9 mouse cellular contexts compared by ENCODE assay signal in the genomic region with DNA sequence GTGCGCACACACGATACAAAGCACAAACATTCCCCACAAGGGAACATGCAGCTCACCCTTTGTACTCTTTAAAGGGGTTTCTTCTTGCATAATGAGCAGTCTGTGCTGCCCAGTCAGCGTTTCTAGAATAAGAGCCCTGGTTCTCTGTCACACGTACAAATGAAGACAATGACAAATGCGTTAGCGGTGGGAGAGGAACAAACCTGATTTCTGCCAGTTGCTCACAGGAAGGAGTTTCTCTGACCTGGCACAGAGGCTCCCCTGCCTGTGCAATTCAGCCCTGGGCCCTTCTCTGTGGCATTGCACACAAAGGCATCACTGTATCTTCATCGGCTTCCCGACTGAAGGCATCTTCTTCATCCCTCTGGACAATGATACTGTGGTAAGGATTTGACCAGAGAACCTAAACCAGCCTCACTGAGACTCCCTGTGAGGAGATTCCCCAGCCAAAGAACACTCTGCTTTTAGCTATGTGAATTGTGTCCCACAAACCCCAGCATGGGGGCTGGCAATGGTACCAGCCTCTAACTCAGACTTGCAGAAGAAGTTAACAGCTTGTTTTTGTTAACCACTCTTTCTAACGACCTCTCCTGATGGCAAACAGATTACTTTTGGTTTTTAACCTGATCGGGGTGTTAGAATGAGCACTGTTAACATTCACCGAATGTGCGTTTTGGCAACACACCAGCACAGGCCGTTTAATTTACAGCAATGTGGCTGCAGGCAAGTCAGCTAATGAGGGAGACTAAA.
A peak's percentile ranks its signal among the peaks of the same experiment; 100 is the strongest.
DNase-seq lines count a peak whose midpoint lies in the region; ATAC-seq and TF ChIP-seq lines count a peak whose summit lies in the region.
"Had no signal": no experiment of that assay in that cellular context is flagged by ENCODE, and none has a peak within 500 bp of the region (broad histone marks: within the 10 kb centered on the region; RNA-seq: fewer than 3 reads in every experiment).

No protein-coding gene starts in this region.

- H3K36me3 ChIP-seq in lung, postnatal 0 days (ENCODE audit: insufficient read depth, low read length): no peaks in the 10 kb centered on the region
- H3K36me3 ChIP-seq in forebrain, embryonic 13.5 days (ENCODE audit: poor library complexity, severe bottlenecking): no peaks in the 10 kb centered on the region
- H3K36me3 ChIP-seq in neural tube, embryonic 13.5 days: no peaks in the 10 kb centered on the region

- no peak for TF ChIP-seq CTCF in lung, postnatal 0 days (IDR thresholded peaks at IDR 0.05)

- TF ChIP-seq EP300 in lung, postnatal 0 days (IDR thresholded peaks at IDR 0.05): no peak

- no peak for ATAC-seq in lung, postnatal 0 days
- ATAC-seq in forebrain, embryonic 13.5 days: peak; percentile 72
- peak; percentile 65 for ATAC-seq in neural tube, embryonic 13.5 days (ENCODE audit: low read depth)
- no peak for ATAC-seq in megakaryocyte, adult 5-6 weeks (ENCODE audit: poor library complexity, severe bottlenecking)

- H3K9ac ChIP-seq in lung, postnatal 0 days (replicated peaks; ENCODE audit: low read depth): no peak overlapping the region
- peak overlapping the region; percentile 41; the same call in 1 of the 2 replicates for H3K9ac ChIP-seq in forebrain, embryonic 13.5 days
- 0 out of 2 replicates have a peak overlapping the region, but pooled peaks have one; percentile 41 for H3K9ac ChIP-seq in neural tube, embryonic 13.5 days

- H3K4me1 ChIP-seq in lung, postnatal 0 days (ENCODE audit: insufficient read depth, low read depth, low read length): no peaks in the 10 kb centered on the region
- peaks cover 43% of the 10 kb centered on the region for H3K4me1 ChIP-seq in forebrain, embryonic 13.5 days
- peaks cover 32% of the 10 kb centered on the region for H3K4me1 ChIP-seq in neural tube, embryonic 13.5 days (replicated peaks)

- no peaks in the 10 kb centered on the region for H3K27me3 ChIP-seq in lung, postnatal 0 days (replicated peaks; ENCODE audit: insufficient read depth, low read length)
- no peaks in the 10 kb centered on the region for H3K27me3 ChIP-seq in forebrain, embryonic 13.5 days
- H3K27me3 ChIP-seq in neural tube, embryonic 13.5 days: no peaks in the 10 kb centered on the region; the same call in 1 of the 2 replicates
- H3K27me3 ChIP-seq: CH12.LX had no signal

- WGBS in lung, postnatal 0 days: 51% methylated on average over 13 of the region's 13 CpGs
- WGBS in forebrain, embryonic 13.5 days: 13% methylated on average over 13 of the region's 13 CpGs
- WGBS in neural tube, embryonic 13.5 days: 10% methylated on average over 13 of the region's 13 CpGs

- H3K4me3 ChIP-seq in lung, postnatal 0 days (ENCODE audit: low read depth, low read length): no peak overlapping the region
- no peak overlapping the region for H3K4me3 ChIP-seq in forebrain, embryonic 13.5 days
- H3K4me3 ChIP-seq in neural tube, embryonic 13.5 days: no peak overlapping the region

- H3K9me3 ChIP-seq in lung, postnatal 0 days (ENCODE audit: low read length): no peaks in the 10 kb centered on the region
- no peaks in the 10 kb centered on the region for H3K9me3 ChIP-seq in forebrain, embryonic 13.5 days (replicated peaks)
- H3K9me3 ChIP-seq in neural tube, embryonic 13.5 days: no peaks in the 10 kb centered on the region

- DNase-seq in lung, postnatal 0 days (ENCODE audit: low spot score): peak; percentile 34
- DNase-seq in lung, adult 18-20 months: no peak
- DNase-seq in kidney, postnatal 14 days: peak; percentile 64
- no peak for DNase-seq in layer of hippocampus, adult 11-12 months (ENCODE audit: low spot score)
- DNase-seq in heart, adult 8-10 months (ENCODE audit: low spot score): no peak

- no peak overlapping the region for H3K27ac ChIP-seq in lung, postnatal 0 days (ENCODE audit: low read length)
- peak overlapping the region; percentile 71 for H3K27ac ChIP-seq in forebrain, embryonic 13.5 days
- peak overlapping the region; percentile 80 for H3K27ac ChIP-seq in neural tube, embryonic 13.5 days (replicated peaks)

- no peak overlapping the region for H3K4me2 ChIP-seq in lung, postnatal 0 days (replicated peaks; ENCODE audit: low read depth, low read length)
- peak overlapping the region; percentile 15 for H3K4me2 ChIP-seq in forebrain, embryonic 13.5 days
- H3K4me2 ChIP-seq in neural tube, embryonic 13.5 days: peak overlapping the region; percentile 26

Comparison
In these comparisons a context has a peak if more than half of its experiments do, and no peak if none do; other contexts are left out.
1. DNase-seq: peak in lung, postnatal 0 days (single experiment) and kidney, postnatal 14 days (single experiment); none in lung, adult 18-20 months (0 of 2), layer of hippocampus, adult 11-12 months (single experiment) and heart, adult 8-10 months (single experiment).
2. ATAC-seq: peak in forebrain, embryonic 13.5 days (single experiment) and neural tube, embryonic 13.5 days (single experiment); none in lung, postnatal 0 days (single experiment) and megakaryocyte, adult 5-6 weeks (single experiment).